Mouse (Mus musculus) bone marrow, adult 2 months (tissue): ENCODE results near the gene Bbip1. TPM values are rescaled to one million over a fixed set of nuclear protein-coding genes. Genes with fewer than 3 reads are reported as not detected.

Experiments
- H3K27ac ChIP-seq: fragments of 200-500 bp; 2 replicates; pipeline ENCODE4 v1.5.1; 2012; ENCODE audit warnings: low read depth, mild to moderate bottlenecking, control low read depth, inconsistent platforms, low read length; ENCODE audit not compliant: control insufficient read depth, poor library complexity, insufficient read depth
- H3K4me1 ChIP-seq: fragments of 200-500 bp; 2 replicates; pipeline ENCODE4 v1.6.1; 2011; ENCODE audit warnings: low read length; ENCODE audit not compliant: control insufficient read depth, insufficient read depth
- H3K4me3 ChIP-seq: fragments of 200-500 bp; replicated peaks from 2 replicates; pipeline ENCODE3; 2011; ENCODE audit warnings: mild to moderate bottlenecking, low read depth, low read length, control low read depth; ENCODE audit not compliant: control insufficient read depth
- CTCF ChIP-seq: fragments of 200-500 bp; IDR thresholded peaks from 2 replicates; pipeline ENCODE4 v1.5.1; 2011; ENCODE audit warnings: low read length, control low read depth; ENCODE audit not compliant: control insufficient read depth, insufficient read depth
- POLR2A ChIP-seq: fragments of 200-500 bp; IDR thresholded peaks from 2 replicates; pipeline ENCODE4 v1.6.1; 2011; ENCODE audit warnings: low read depth, mild to moderate bottlenecking, control low read depth, low read length, borderline replicate concordance; ENCODE audit not compliant: control insufficient read depth
- WGBS: fragments of 180-500 bp; shearing (Covaris S2); methylation state at CpG from one replicate; pipeline ENCODE4 v1.1.7; 2018; 5-methylcytosine and 5-hydroxymethylcytosine counted together
- polyA plus RNA-seq: library from polyadenylated mRNA; stranded (reverse); fragments of >200 nt; gene quantifications from 2 replicates; pipeline ENCODE4 v1.2.4, GENCODE M21; 2011; ENCODE audit warnings: low replicate concordance; ENCODE audit not compliant: missing spikeins, insufficient read depth, insufficient read length

Bbip1 gene
- polyA plus RNA-seq, result 25.8 and 32.5 TPM in 2 replicates

DNA sequence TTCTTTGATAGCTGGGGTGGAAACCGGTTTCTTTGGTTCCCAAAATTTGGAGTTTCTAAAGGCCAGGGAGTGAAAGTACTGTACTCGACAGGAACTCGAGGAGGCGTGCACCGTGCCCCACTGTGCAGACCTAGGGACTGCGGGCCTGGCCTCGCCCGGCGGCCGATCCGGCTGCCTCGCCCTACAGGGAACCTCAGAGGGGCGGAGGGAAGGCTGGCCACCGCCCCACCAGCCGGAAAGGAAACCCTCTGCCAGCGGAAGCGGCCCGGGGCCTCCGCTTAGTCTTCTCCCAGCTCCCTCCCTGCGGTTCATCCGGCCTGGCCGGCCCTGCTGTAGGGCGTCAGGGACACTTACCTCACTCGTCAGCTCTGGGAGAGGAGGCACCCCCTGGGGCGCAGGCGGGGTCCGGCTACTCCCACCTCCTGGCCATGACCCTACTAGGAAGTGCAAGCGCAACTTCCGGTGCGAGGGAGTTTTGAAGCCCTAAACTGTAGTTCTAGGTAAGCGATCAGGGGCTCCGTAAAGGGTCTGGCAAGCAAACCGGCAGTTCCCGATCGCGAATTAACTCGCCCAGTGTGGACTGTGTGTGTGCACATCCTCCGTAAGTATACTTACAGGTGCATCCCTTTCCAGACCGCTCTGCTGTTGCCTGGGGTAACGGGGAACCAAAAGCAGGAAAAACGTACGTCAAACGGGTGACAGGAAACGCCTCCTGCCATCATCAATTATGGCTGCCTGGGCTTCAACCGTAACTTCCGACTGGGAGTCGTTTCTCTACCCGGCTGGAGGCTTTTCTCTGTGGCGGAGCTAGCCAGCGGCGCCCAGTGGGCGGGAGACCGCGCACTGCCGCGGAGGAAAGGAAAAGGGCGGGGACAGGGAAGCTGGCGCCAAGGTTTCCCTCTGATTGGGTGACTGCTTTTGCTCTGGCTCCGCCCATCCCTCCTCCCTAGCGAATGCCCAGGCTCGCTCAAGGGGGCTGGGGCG lies at the start of gene Bbip1, which contains the start of gene Shoc2:
TSS of gene Bbip1 (minus strand) at position 826 of the 984 bp plus-strand sequence.
TSS of gene Shoc2 (plus strand) at position 505 of the 984 bp plus-strand sequence.
- Histone ChIP-seq H3K4me1 (no peaks in the 10 kb centered on the region; the same call in 1 of the 2 replicates), H3K27ac (peak within 1 kb of the TSS; percentile 98), H3K4me3 (peak within 1 kb of the TSS; percentile 83)
- under 1% methylated on average over 62 of the region's 62 CpGs for WGBS
- peak; percentile 88 for TF ChIP-seq POLR2A
- TF ChIP-seq CTCF, result no peak

DNA sequence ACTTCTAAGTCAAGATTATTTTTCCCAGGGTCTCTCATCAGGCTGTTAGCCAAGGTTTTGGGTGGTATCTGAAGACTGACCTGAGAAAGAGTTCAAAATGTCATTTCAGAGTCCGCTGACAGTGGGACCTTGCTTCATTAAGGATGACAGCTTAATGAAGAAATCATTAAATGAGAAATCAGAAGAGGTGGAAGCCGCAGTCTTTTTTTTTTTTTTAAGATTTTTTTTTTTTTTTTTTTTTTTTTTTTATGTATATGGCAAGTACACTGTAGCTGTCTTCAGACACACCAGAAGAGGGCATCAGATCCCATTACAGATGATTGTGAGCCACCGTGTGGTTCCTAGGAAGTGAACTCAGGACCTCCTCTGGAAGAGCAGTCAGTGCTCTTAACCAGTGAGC lies 49.4 kb upstream of the Bbip1 start:
- H3K4me1 ChIP-seq, result no peaks in the 10 kb centered on the region
- no peak for TF ChIP-seq POLR2A
- H3K27ac ChIP-seq, result no peak overlapping the region
- H3K4me3 ChIP-seq, result no peak overlapping the region
- 82% methylated on average over 3 of the region's 3 CpGs for WGBS

DNA sequence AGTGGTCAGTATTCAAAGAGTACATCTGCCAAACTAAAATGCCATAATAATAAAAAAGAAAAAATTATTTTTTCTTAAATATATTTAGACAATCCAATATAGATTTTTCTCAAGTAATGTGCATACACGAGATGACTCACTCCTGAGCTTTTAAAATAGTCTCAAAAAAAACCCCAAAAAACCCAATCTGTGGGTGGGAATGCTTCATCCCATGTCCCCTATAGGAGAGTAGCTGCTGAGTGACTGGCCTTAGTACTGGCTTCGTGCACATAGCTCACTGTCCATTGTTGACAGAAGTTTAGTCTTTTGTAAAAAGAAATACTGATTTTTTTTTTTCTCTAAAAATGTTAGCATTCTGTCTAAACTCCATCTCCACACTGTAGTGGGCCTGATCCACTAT lies 46.1 kb upstream of the Bbip1 start:
- 87% methylated on average over 2 of the region's 2 CpGs for WGBS
- Histone ChIP-seq H3K4me3 (no peak overlapping the region), H3K27ac (no peak overlapping the region), H3K4me1 (no peaks in the 10 kb centered on the region)
- TF ChIP-seq CTCF, result no peak
- TF ChIP-seq POLR2A, result no peak

DNA sequence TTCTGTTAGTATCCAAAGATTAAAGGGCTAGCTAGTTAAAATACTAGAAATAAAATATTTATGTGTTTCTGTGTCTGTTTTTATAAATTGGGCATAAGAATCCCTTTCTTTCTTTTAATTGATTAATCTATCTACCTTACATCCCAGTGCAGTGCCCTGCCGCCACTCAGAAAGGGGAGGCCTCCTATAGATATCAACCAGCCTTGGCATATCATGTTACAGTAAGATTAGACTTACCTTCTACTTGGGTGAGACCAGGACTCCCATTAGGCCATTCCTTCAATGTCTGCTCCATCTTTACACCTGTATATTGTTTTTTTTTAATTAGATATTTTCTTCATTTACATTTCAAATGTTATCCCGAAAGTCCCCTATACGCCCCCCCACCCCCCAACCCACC lies 40.2 kb upstream of the Bbip1 start:
- no peak overlapping the region for H3K27ac ChIP-seq
- WGBS, result 80% methylated on average over 3 of the region's 3 CpGs
- TF ChIP-seq POLR2A (no peak), CTCF (no peak)
- no peaks in the 10 kb centered on the region for H3K4me1 ChIP-seq
- no peak overlapping the region for H3K4me3 ChIP-seq

DNA sequence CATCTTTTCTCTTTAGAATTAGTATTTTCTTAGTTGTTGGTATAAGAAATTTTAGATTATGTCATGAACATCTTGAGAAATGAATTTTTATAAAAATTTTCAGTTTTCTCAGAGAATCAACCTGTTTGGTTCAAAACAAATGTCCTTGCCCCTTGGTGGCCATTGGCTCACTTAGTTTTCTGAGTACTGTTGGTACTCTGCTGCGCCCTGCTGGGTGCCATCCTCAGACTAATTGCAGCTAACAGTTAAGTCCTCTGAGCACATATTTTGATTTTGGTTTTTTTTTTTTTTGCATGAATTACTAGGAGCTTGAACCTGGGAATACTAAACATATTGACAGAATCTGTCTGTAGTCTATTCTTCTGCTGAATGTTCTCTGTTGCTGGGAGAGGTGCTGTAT lies 38.9 kb upstream of the Bbip1 start:
- WGBS, result 85% methylated on average over 1 of the region's 1 CpGs
- peak; percentile 25; the same call in 1 of the 2 replicates for TF ChIP-seq CTCF
- no peak for TF ChIP-seq POLR2A
- Histone ChIP-seq H3K27ac (no peak overlapping the region), H3K4me3 (no peak overlapping the region), H3K4me1 (no peaks in the 10 kb centered on the region)

DNA sequence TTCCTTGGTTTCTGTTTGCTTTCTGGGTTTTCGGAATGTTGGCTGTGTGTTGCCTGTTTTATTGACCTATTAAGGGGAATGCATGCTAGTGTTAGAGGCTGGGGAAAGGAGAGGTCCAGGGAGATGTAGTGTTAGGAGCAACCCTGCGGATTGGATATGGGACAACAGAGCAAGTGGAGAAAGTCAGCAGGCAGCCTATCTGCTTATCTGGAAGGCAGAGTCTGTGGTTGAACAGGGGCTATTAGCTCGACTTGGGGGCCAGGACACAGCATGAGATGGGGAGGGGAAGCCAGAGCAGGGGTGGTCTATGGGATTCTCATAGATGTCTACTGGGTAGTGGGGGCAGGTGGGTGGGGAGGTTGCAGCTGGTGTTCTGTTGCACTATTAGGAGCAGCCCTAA lies 37.6 kb upstream of the Bbip1 start:
- 57% methylated on average over 3 of the region's 3 CpGs for WGBS
- Histone ChIP-seq H3K4me3 (no peak overlapping the region), H3K4me1 (no peaks in the 10 kb centered on the region), H3K27ac (no peak overlapping the region)
- TF ChIP-seq CTCF, result no peak
- TF ChIP-seq POLR2A, result no peak

DNA sequence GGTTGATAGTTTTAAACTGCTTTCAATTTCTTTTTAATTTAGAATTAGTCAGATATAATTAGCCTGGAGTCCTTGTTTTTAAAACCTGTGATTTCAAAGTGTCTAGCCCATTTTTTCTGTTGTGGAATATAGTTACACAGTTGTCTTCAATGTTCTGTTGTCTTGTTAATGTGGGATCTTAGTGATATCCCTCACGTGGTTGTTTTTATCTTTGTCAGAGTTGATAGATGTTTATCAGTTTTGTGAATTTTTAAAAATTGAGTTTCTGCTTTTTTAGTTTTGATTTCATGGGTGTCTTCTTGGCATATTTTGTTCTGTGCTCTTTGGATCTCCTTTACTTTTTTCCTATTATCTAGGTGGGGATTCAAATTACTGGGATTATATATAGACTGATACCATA lies 29.2 kb upstream of the Bbip1 start:
- no peak for TF ChIP-seq CTCF
- TF ChIP-seq POLR2A, result no peak
- 40% methylated on average over 1 of the region's 1 CpGs for WGBS
- Histone ChIP-seq H3K4me3 (no peak overlapping the region), H3K27ac (no peak overlapping the region), H3K4me1 (no peaks in the 10 kb centered on the region; the same call in 1 of the 2 replicates)

DNA sequence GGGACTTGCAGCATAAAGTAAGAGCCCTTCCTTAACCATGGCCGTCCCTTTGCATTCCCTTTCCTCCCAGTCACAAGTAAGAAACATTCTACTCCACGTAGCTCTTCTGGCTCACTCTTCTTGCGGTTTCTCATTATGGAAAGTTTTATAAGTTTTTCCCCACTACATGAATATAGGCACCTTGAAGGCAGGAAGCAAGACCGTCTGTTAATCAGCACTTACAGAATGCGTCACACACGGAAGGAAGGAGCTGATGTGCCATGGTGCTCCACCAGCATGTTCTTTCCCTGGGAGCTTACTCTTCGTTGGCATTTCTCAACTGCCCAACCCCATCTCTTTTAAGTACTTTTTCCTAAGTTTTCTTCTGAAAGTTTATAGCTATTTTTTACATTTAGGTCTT lies 27.5 kb upstream of the Bbip1 start:
- TF ChIP-seq CTCF (no peak), POLR2A (no peak)
- 49% methylated on average over 7 of the region's 7 CpGs for WGBS
- Histone ChIP-seq H3K27ac (no peak overlapping the region), H3K4me3 (no peak overlapping the region), H3K4me1 (no peaks in the 10 kb centered on the region; the same call in 1 of the 2 replicates)

DNA sequence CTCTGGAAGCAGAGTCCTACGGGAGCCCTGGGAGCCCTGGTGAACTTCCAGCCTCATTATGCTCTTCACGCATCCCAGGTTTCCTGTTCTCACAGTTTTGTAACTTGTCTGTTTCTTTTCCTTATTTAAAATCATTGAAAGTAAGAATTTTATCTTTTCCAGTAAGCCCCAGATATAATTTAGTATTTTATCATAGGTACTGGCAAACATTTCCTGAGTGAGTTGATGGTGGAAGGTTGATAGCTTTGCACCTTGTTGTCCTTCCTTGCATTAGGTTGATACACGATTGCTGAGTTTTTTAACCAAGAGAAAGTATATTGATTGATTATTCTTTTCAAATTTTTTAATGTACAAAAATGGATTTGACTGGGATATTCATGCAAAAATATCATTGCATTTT lies 24.8 kb upstream of the Bbip1 start:
- H3K27ac ChIP-seq, result no peak overlapping the region
- no peaks in the 10 kb centered on the region for H3K4me1 ChIP-seq
- 77% methylated on average over 3 of the region's 3 CpGs for WGBS
- no peak overlapping the region for H3K4me3 ChIP-seq
- TF ChIP-seq POLR2A, result no peak
- no peak for TF ChIP-seq CTCF
